Mouse (Mus musculus) MEL (cell line): ENCODE data around the gene Otud7b. TPM values are rescaled to one million over a fixed set of nuclear protein-coding genes. Genes with fewer than 3 reads are reported as not detected.

Experiments used
- DNase-seq: peaks from one replicate; pipeline ENCODE4 v3.0.0; 2011; ENCODE audit warnings: low read depth, low spot score
- H3K27ac ChIP-seq: 2 replicates; pipeline ENCODE4 v1.5.1; 2012; ENCODE audit warnings: low read depth, mild to moderate bottlenecking, control low read depth, low read length, moderate library complexity; ENCODE audit not compliant: control insufficient read depth
- H3K27me3 ChIP-seq, 2 experiments: fragments of 150-350 bp in 1 of 2; sonication (generic) in 1 of 2; 2 replicates each; pipeline ENCODE4 v1.6.1; 2012; ENCODE audit warnings: low read length in 2 of 2, mild to moderate bottlenecking in 2 of 2, improper control_type of control experiment in 1 of 2, moderate library complexity in 1 of 2; ENCODE audit not compliant: insufficient read depth in 2 of 2, control insufficient read depth in 1 of 2
- H3K36me3 ChIP-seq, 2 experiments: 2 replicates each; pipeline ENCODE4 v1.6.1; 2012 to 2014; ENCODE audit warnings: low read length in 2 of 2, improper control_type of control experiment in 1 of 2, inconsistent platforms in 1 of 2, mild to moderate bottlenecking in 1 of 2; ENCODE audit not compliant: insufficient read depth in 2 of 2, control insufficient read depth in 1 of 2
- H3K4me1 ChIP-seq, 2 experiments: fragments of 150-350 bp in 1 of 2; sonication (generic) in 1 of 2; 2 replicates each; pipeline ENCODE4 v1.6.1; 2012; ENCODE audit warnings: low read length in 2 of 2, improper control_type of control experiment in 1 of 2, mild to moderate bottlenecking in 1 of 2; ENCODE audit not compliant: insufficient read depth in 2 of 2, control insufficient read depth in 1 of 2
- H3K4me3 ChIP-seq, 2 experiments: fragments of 150-350 bp in 1 of 2; sonication (generic) in 1 of 2; 2 replicates each; pipeline ENCODE4 v1.5.1; 2012; ENCODE audit warnings: low read depth in 2 of 2, low read length in 2 of 2, mild to moderate bottlenecking in 2 of 2, moderate library complexity in 2 of 2, control low read depth in 1 of 2, improper control_type of control experiment in 1 of 2; ENCODE audit not compliant: control insufficient read depth in 1 of 2, insufficient read depth in 1 of 2
- H3K79me2 ChIP-seq: 2 replicates; pipeline ENCODE4 v1.6.1; 2012; ENCODE audit warnings: mild to moderate bottlenecking, low read length, moderate library complexity; ENCODE audit not compliant: control insufficient read depth, poor library complexity, insufficient read depth
- H3K9ac ChIP-seq: 2 replicates; pipeline ENCODE4 v1.6.1; 2012; ENCODE audit warnings: low read depth, mild to moderate bottlenecking, control low read depth, low read length, moderate library complexity; ENCODE audit not compliant: control insufficient read depth, poor library complexity, severe bottlenecking
- H3K9me3 ChIP-seq: fragments of 150-350 bp; sonication (generic); replicated peaks from 2 replicates; pipeline ENCODE4 v1.6.1; 2012; ENCODE audit warnings: mild to moderate bottlenecking, low read length, improper control_type of control experiment, moderate library complexity; ENCODE audit not compliant: insufficient read depth
- BHLHE40 ChIP-seq: IDR thresholded peaks from 2 replicates; pipeline ENCODE4 v1.6.1; 2012; ENCODE audit warnings: low read depth, mild to moderate bottlenecking, inconsistent platforms, low read length, improper control_type of control experiment, borderline replicate concordance
- CHD1 ChIP-seq: IDR thresholded peaks from 2 replicates; pipeline ENCODE4 v1.6.1; 2012; ENCODE audit warnings: low read depth, mild to moderate bottlenecking, inconsistent platforms, low read length, improper control_type of control experiment
- CHD2 ChIP-seq: IDR thresholded peaks from 2 replicates; pipeline ENCODE4 v1.6.1; 2011; ENCODE audit warnings: low read length, improper control_type of control experiment
- CTCF ChIP-seq, 3 experiments: IDR thresholded peaks in 2 of 3; conservative IDR thresholded peaks in 1 of 3; 2 replicates each; pipeline ENCODE4 v1.5.1; 2011 to 2012; ENCODE audit warnings: low read length in 3 of 3, low read depth in 2 of 3, mild to moderate bottlenecking in 2 of 3, improper control_type of control experiment in 1 of 3, inconsistent platforms in 1 of 3, mixed read lengths in 1 of 3, moderate library complexity in 1 of 3; ENCODE audit not compliant: control insufficient read depth in 1 of 3, insufficient read depth in 1 of 3, poor library complexity in 1 of 3, severe bottlenecking in 1 of 3
- E2F4 ChIP-seq: IDR thresholded peaks from 2 replicates; pipeline ENCODE4 v1.6.1; 2011; ENCODE audit warnings: low read depth, low read length, improper control_type of control experiment, borderline replicate concordance
- ELF1 ChIP-seq: IDR thresholded peaks from 2 replicates; pipeline ENCODE4 v1.6.1; 2014; ENCODE audit warnings: low read depth, mild to moderate bottlenecking, inconsistent platforms, low read length, improper control_type of control experiment, moderate library complexity
- ETS1 ChIP-seq: IDR thresholded peaks from 2 replicates; pipeline ENCODE4 v1.6.1; 2012; ENCODE audit warnings: low read depth, mild to moderate bottlenecking, inconsistent platforms, low read length, improper control_type of control experiment, moderate library complexity
- GABPA ChIP-seq: IDR thresholded peaks from 2 replicates; pipeline ENCODE4 v1.6.1; 2012; ENCODE audit warnings: low read depth, mild to moderate bottlenecking, inconsistent platforms, low read length, improper control_type of control experiment, moderate library complexity
- GATA1 ChIP-seq: IDR thresholded peaks from 2 replicates; pipeline ENCODE4 v1.6.1; 2011; ENCODE audit warnings: low read depth, low read length, improper control_type of control experiment
- JUND ChIP-seq: IDR thresholded peaks from 2 replicates; pipeline ENCODE4 v1.6.1; 2011; ENCODE audit warnings: low read depth, mild to moderate bottlenecking, improper control_type of control experiment, low read length
- MAFK ChIP-seq: IDR thresholded peaks from 2 replicates; pipeline ENCODE4 v1.6.1; 2011; ENCODE audit warnings: low read depth, mild to moderate bottlenecking, low read length, improper control_type of control experiment, borderline replicate concordance
- MAX ChIP-seq: IDR thresholded peaks from 2 replicates; pipeline ENCODE4 v1.6.1; 2011; ENCODE audit warnings: low read length, improper control_type of control experiment
- MAZ ChIP-seq: IDR thresholded peaks from 2 replicates; pipeline ENCODE4 v1.6.1; 2012; ENCODE audit warnings: low read depth, mild to moderate bottlenecking, inconsistent platforms, low read length, improper control_type of control experiment
- MYB ChIP-seq: IDR thresholded peaks from 2 replicates; pipeline ENCODE4 v1.6.1; 2011; ENCODE audit warnings: mild to moderate bottlenecking, low read depth, low read length, improper control_type of control experiment
- NELFE ChIP-seq: IDR thresholded peaks from 2 replicates; pipeline ENCODE4 v1.6.1; 2011; ENCODE audit warnings: low read depth, low read length, improper control_type of control experiment
- NRF1 ChIP-seq: IDR thresholded peaks from 2 replicates; pipeline ENCODE4 v1.6.1; 2014; ENCODE audit warnings: low read depth, mild to moderate bottlenecking, inconsistent platforms, low read length, improper control_type of control experiment, moderate library complexity; ENCODE audit not compliant: poor library complexity, insufficient read depth, severe bottlenecking
- POLR2A ChIP-seq, 2 experiments: IDR thresholded peaks; 2 replicates each; pipeline ENCODE4 v1.6.1; 2011 to 2012; ENCODE audit warnings: low read length in 2 of 2, mild to moderate bottlenecking in 2 of 2, control low read depth in 1 of 2, improper control_type of control experiment in 1 of 2, low read depth in 1 of 2, moderate library complexity in 1 of 2; ENCODE audit not compliant: control insufficient read depth in 1 of 2, insufficient read depth in 1 of 2, poor library complexity in 1 of 2
- POLR2AphosphoS5 ChIP-seq: IDR thresholded peaks from 2 replicates; pipeline ENCODE4 v1.6.1; 2012; ENCODE audit warnings: low read depth, borderline replicate concordance, mild to moderate bottlenecking, inconsistent platforms, low read length, moderate library complexity, mixed read lengths
- RCOR1 ChIP-seq: IDR thresholded peaks from 2 replicates; pipeline ENCODE4 v1.6.1; 2012; ENCODE audit warnings: low read depth, mild to moderate bottlenecking, inconsistent platforms, low read length, improper control_type of control experiment
- SIN3A ChIP-seq: IDR thresholded peaks from 2 replicates; pipeline ENCODE4 v1.6.1; 2012; ENCODE audit warnings: low read length, improper control_type of control experiment, inconsistent platforms
- TAL1 ChIP-seq: IDR thresholded peaks from 2 replicates; pipeline ENCODE4 v1.6.1; 2012; ENCODE audit warnings: mild to moderate bottlenecking, inconsistent platforms, low read length, moderate library complexity, mixed read lengths
- TBP ChIP-seq: IDR thresholded peaks from 2 replicates; pipeline ENCODE4 v1.8.0; 2011; ENCODE audit warnings: low read depth, low read length, improper control_type of control experiment
- ZNF384 ChIP-seq: IDR thresholded peaks from 2 replicates; pipeline ENCODE4 v1.6.1; 2012; ENCODE audit warnings: low read depth, mild to moderate bottlenecking, inconsistent platforms, low read length, improper control_type of control experiment
- polyA plus RNA-seq, 2 experiments: library from polyadenylated mRNA; stranded (reverse) in 1 of 2; unstranded in 1 of 2; fragments of >175 nt in 1 of 2; fragments of >200 nt in 1 of 2; gene quantifications; 2 replicates each; pipeline versions ENCODE4 v1.2.1 to v1.2.4; 2012; ENCODE audit warnings: low replicate concordance in 2 of 2, low read depth in 1 of 2; ENCODE audit not compliant: insufficient read length in 2 of 2, insufficient read depth in 1 of 2, missing spikeins in 1 of 2
- total RNA-seq: library from RNA; depleted of rRNA; stranded (reverse); fragments of 300-350 nt; gene quantifications from 2 replicates; pipeline ENCODE4 v1.2.3, GENCODE M21; 2012

The Otud7b gene
- total and polyA plus RNA-seq, 3 experiments, result 17.9 to 25.8 (median 24.4) TPM

DNA sequence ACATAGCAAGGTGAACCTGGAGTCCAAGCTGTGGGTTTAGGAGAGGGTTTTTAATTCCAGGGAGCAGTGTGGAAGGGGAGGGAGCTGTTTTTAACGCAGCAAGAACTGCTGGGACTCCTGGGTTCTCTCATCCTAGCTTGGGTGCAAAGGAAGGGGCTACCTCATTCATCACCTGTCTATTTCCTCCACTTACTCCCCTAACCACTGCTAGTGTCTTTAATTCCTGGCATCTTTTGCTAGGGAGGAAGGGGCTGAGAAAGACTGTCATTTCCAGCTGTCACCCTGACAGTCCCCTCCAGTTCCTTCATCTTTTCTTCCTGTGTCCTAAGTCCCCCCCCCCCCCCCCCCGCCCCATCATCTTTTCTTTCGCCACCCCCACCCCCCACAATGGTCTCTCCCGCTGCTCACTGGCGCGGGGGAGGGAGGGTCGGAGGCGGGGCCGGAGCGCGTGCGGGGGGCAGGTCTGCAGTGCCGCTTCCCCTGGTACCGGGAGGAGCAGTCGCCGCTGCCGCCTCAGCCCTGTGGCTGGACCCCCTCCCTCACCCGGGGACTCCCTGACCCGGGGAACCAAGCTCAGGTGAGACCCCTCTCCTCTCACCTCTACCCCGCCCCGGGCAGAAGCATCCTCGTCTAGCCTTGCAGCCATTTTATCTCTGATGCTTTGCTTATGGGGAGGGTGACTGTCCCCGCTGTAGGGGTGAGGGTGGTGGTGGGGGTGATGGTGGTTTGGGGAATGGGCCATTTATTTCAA lies 76.6 kb downstream of the Otud7b start, which contains the start of gene Sv2a:
TSS of gene Sv2a (plus strand) at position 425 of the 751 bp plus-strand sequence.
- Histone ChIP-seq H3K9ac (peak within 1 kb of the TSS; percentile 66), H3K9me3 (no peaks in the 10 kb centered on the region), H3K79me2 (peaks cover 3% of the 10 kb centered on the region; the same call in 1 of the 2 replicates), H3K27ac (no peak within 1 kb of the TSS), H3K4me3 (peak within 1 kb of the TSS; percentile 68 to 75), H3K4me1 (peaks cover 2 to 4% of the 10 kb centered on the region in 2 experiments), H3K27me3 (no peaks in the 10 kb centered on the region), H3K36me3 (peaks cover 6 to 11% of the 10 kb centered on the region in 2 experiments)
- TF ChIP-seq RCOR1 (no peak), NRF1 (0 out of 2 replicates have a peak, but pooled peaks have one; percentile 8), NELFE (0 out of 2 replicates have a peak, but pooled peaks have one; percentile 20), MAX (no peak), SIN3A (0 out of 2 replicates have a peak, but pooled peaks have one; percentile 30), CHD1 (no peak), CTCF (IDR thresholded peaks at IDR 0.05 in 2 of 3, conservative IDR thresholded peaks at IDR 0.05 in 1 of 3; ENCODE audit: control insufficient read depth in 1 of 3, insufficient read depth in 1 of 3, low read depth in 2 of 3, low read length in 3 of 3, poor library complexity in 1 of 3, severe bottlenecking in 1 of 3) (0 out of 6 replicates have a peak, but pooled peaks of 1 of the 3 experiments have one; percentile 1), POLR2A (IDR thresholded peaks at IDR 0.05; ENCODE audit: control insufficient read depth in 1 of 2, insufficient read depth in 1 of 2, low read depth in 1 of 2, low read length in 2 of 2, poor library complexity in 1 of 2) (no peak; a peak in 1 of 4 replicates), BHLHE40 (0 out of 2 replicates have a peak, but pooled peaks have one; percentile 4), TAL1 (no peak), CHD2 (no peak), GATA1 (no peak), MAZ (peak; percentile 75; the same call in 1 of the 2 replicates), GABPA (no peak), JUND (no peak), ZNF384 (no peak), E2F4 (no peak), MYB (no peak), TBP (no peak), MAFK (no peak), POLR2AphosphoS5 (no peak), ETS1 (no peak), ELF1 (no peak)
- peak; percentile 76 for DNase-seq
